9 mouse cellular contexts compared by ENCODE assay signal in the genomic region with DNA sequence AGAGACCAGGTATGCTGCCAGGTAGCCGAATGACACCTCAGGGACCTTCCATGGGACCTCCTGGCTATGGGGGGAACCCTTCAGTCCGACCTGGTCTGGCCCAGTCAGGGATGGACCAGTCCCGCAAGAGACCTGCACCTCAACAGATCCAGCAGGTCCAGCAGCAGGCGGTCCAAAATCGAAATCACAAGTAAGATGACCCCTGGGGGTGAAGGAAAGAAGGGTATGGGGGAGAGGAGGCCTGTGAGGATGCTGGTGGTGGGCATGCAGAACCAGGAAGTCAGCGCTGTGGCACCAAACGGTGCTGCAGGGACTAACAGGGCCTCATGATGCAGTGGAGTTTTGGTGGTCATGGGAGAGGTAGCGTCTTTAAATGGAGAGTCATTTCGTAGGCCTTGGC. TPM values are rescaled to one million over a fixed set of nuclear protein-coding genes. Genes with fewer than 3 reads are reported as not detected.
DNase-seq lines count a peak whose midpoint lies in the region; ATAC-seq and TF ChIP-seq lines count a peak whose summit lies in the region.
"Had no signal": no experiment of that assay in that cellular context is flagged by ENCODE, and none has a peak within 500 bp of the region (broad histone marks: within the 10 kb centered on the region; RNA-seq: fewer than 3 reads in every experiment).

No protein-coding gene starts in this region.

- 58% methylated on average over 9 of the region's 9 CpGs for whole genome bisulfite sequencing in kidney, embryonic 14.5 days
- WGBS in embryonic facial prominence, embryonic 10.5 days: 62% methylated on average over 9 of the region's 9 CpGs
- 55% methylated on average over 9 of the region's 9 CpGs for WGBS in hindbrain, embryonic 14.5 days
- 54% methylated on average over 9 of the region's 9 CpGs for whole genome bisulfite sequencing in midbrain, embryonic 16.5 days
- 92% methylated on average over 9 of the region's 9 CpGs for WGBS in thymus, adult 2 months

- H3K9me3 ChIP-seq in kidney, embryonic 14.5 days (ENCODE audit: control insufficient read depth, low read length): no peaks in the 10 kb centered on the region
- H3K9me3 ChIP-seq in embryonic facial prominence, embryonic 10.5 days: no peaks in the 10 kb centered on the region
- H3K9me3 ChIP-seq in hindbrain, embryonic 14.5 days (ENCODE audit: control insufficient read depth, low read length): no peaks in the 10 kb centered on the region
- H3K9me3 ChIP-seq in midbrain, embryonic 16.5 days (replicated peaks; ENCODE audit: control insufficient read depth, low read length, poor library complexity, severe bottlenecking): no peaks in the 10 kb centered on the region

- no peak for TF ChIP-seq POLR2A in thymus, adult 2 months (IDR thresholded peaks at IDR 0.05; ENCODE audit: control insufficient read depth, extremely low read depth, insufficient read depth, low read length, poor library complexity)

- peak overlapping the region; percentile 63 for H3K4me2 ChIP-seq in kidney, embryonic 14.5 days (replicated peaks; ENCODE audit: low read depth, low read length)
- H3K4me2 ChIP-seq in hindbrain, embryonic 14.5 days (replicated peaks): peak overlapping the region; percentile 98
- peak overlapping the region; percentile 99 for H3K4me2 ChIP-seq in midbrain, embryonic 16.5 days (ENCODE audit: low read length)

- H3K4me3 ChIP-seq in kidney, embryonic 14.5 days (ENCODE audit: low read length): peak overlapping the region; percentile 59
- peak overlapping the region; percentile 93 for H3K4me3 ChIP-seq in embryonic facial prominence, embryonic 10.5 days
- H3K4me3 ChIP-seq in hindbrain, embryonic 14.5 days (replicated peaks; ENCODE audit: low read length): peak overlapping the region; percentile 63
- peak overlapping the region; percentile 65 for H3K4me3 ChIP-seq in midbrain, embryonic 16.5 days (ENCODE audit: low read depth, low read length)
- no peak overlapping the region for H3K4me3 ChIP-seq in thymus, adult 2 months (ENCODE audit: control insufficient read depth, insufficient read depth, low read length)

- no peak for DNase-seq in kidney, postnatal 36 days
- DNase-seq in embryonic facial prominence, embryonic 10.5 days (ENCODE audit: low spot score): no peak
- no peak for DNase-seq in hindbrain, embryonic 14.5 days (ENCODE audit: low spot score)
- DNase-seq in thymus, adult 2 months: no peak
- DNase-seq in frontal cortex, postnatal 10 days (ENCODE audit: low spot score in 2 of 2): no peak
- no peak for DNase-seq in spleen, adult 18-20 months
- DNase-seq: right cerebral cortex, postnatal 4 days had no signal

- peak overlapping the region; percentile 33; the same call in 1 of the 2 replicates for H3K27ac ChIP-seq in kidney, embryonic 14.5 days (ENCODE audit: low read depth, low read length)
- H3K27ac ChIP-seq in embryonic facial prominence, embryonic 10.5 days (replicated peaks): peak overlapping the region; percentile 100
- peak overlapping the region; percentile 96 for H3K27ac ChIP-seq in hindbrain, embryonic 14.5 days
- H3K27ac ChIP-seq in midbrain, embryonic 16.5 days (ENCODE audit: low read length): peak overlapping the region; percentile 93
- no peak overlapping the region for H3K27ac ChIP-seq in thymus, adult 2 months (ENCODE audit: control insufficient read depth, insufficient read depth, low read length)

- no peak for ATAC-seq in kidney, embryonic 14.5 days (ENCODE audit: low FRiP score, low TSS enrichment)
- no peak for ATAC-seq in hindbrain, embryonic 14.5 days (ENCODE audit: low FRiP score)
- ATAC-seq in midbrain, embryonic 16.5 days: no peak

- H3K36me3 ChIP-seq in kidney, embryonic 14.5 days (ENCODE audit: control insufficient read depth, insufficient read depth, low read length): peaks cover 42% of the 10 kb centered on the region
- H3K36me3 ChIP-seq in embryonic facial prominence, embryonic 10.5 days (replicated peaks): peaks cover 48% of the 10 kb centered on the region
- H3K36me3 ChIP-seq in hindbrain, embryonic 14.5 days (replicated peaks; ENCODE audit: control insufficient read depth, insufficient read depth): peaks cover 74% of the 10 kb centered on the region
- H3K36me3 ChIP-seq in midbrain, embryonic 16.5 days (ENCODE audit: control insufficient read depth, insufficient read depth, low read length): peaks cover 25% of the 10 kb centered on the region
- peaks cover 20% of the 10 kb centered on the region for H3K36me3 ChIP-seq in thymus, adult 2 months (ENCODE audit: control insufficient read depth, insufficient read depth, low read length)

- peaks cover 10% of the 10 kb centered on the region; the same call in 1 of the 2 replicates for H3K4me1 ChIP-seq in kidney, embryonic 14.5 days (ENCODE audit: control insufficient read depth, insufficient read depth, low read length)
- H3K4me1 ChIP-seq in embryonic facial prominence, embryonic 10.5 days: peaks cover 48% of the 10 kb centered on the region
- peaks cover 24% of the 10 kb centered on the region for H3K4me1 ChIP-seq in hindbrain, embryonic 14.5 days (replicated peaks; ENCODE audit: control insufficient read depth, insufficient read depth, low read length)
- peaks cover 24% of the 10 kb centered on the region for H3K4me1 ChIP-seq in midbrain, embryonic 16.5 days (ENCODE audit: control insufficient read depth, insufficient read depth, low read length)
- H3K4me1 ChIP-seq in thymus, adult 2 months (replicated peaks; ENCODE audit: control insufficient read depth, insufficient read depth, low read length): peaks cover 11% of the 10 kb centered on the region

- TF ChIP-seq CTCF in thymus, adult 2 months (IDR thresholded peaks at IDR 0.05; ENCODE audit: borderline replicate concordance, control insufficient read depth, extremely low read depth, insufficient read depth, low read length, poor library complexity): no peak

- no peaks in the 10 kb centered on the region for H3K27me3 ChIP-seq in kidney, embryonic 14.5 days (ENCODE audit: control insufficient read depth, insufficient read depth, low read length)
- H3K27me3 ChIP-seq in embryonic facial prominence, embryonic 10.5 days (replicated peaks; ENCODE audit: low read depth, poor library complexity, severe bottlenecking): peaks cover 15% of the 10 kb centered on the region
- no peaks in the 10 kb centered on the region for H3K27me3 ChIP-seq in hindbrain, embryonic 14.5 days (ENCODE audit: control insufficient read depth, insufficient read depth, low read length)
- H3K27me3 ChIP-seq in midbrain, embryonic 16.5 days (ENCODE audit: control insufficient read depth, insufficient read depth, low read depth, low read length): no peaks in the 10 kb centered on the region
- no peaks in the 10 kb centered on the region for H3K27me3 ChIP-seq in thymus, adult 2 months (ENCODE audit: control insufficient read depth, insufficient read depth, low read length)

- peak overlapping the region; percentile 79; the same call in 1 of the 2 replicates for H3K9ac ChIP-seq in kidney, embryonic 14.5 days (ENCODE audit: low read depth, low read length)
- peak overlapping the region; percentile 89 for H3K9ac ChIP-seq in hindbrain, embryonic 14.5 days
- peak overlapping the region; percentile 88 for H3K9ac ChIP-seq in midbrain, embryonic 16.5 days (ENCODE audit: low read depth, low read length)

RNA-seq across cellular contexts. Expression of gene Smarcd1, which starts 1.2 kb away (rescaled TPM):
- 54.3 and 74.2 TPM in 2 replicates for polyA plus RNA-seq in kidney, embryonic 14.5 days (2014; fragmentation: Nextera tagmentation; extraction: Ambion mirVana)
- polyA plus RNA-seq in embryonic facial prominence, embryonic 10.5 days (2016; fragmentation: Nextera tagmentation; extraction: Ambion mirVana): 83.3 and 89.1 TPM in 2 replicates
- 93.2 and 107 TPM in 2 replicates for polyA plus RNA-seq in hindbrain, embryonic 14.5 days (2014; fragmentation: Nextera tagmentation; extraction: Ambion mirVana)
- 86.0 and 110 TPM in 2 replicates for polyA plus RNA-seq in midbrain, embryonic 16.5 days (2015; fragmentation: Nextera tagmentation; extraction: Ambion mirVana)
- polyA plus RNA-seq in thymus, adult 2 months (2012; rRNA removed): 106 and 111 TPM in 2 replicates

RNA-seq across cellular contexts. Expression of gene Gm17349, which starts 2.2 kb away (rescaled TPM):
- polyA plus RNA-seq in kidney, embryonic 14.5 days (2014; fragmentation: Nextera tagmentation; extraction: Ambion mirVana): not detected in 2 replicates
- not detected in 2 replicates for polyA plus RNA-seq in embryonic facial prominence, embryonic 10.5 days (2016; fragmentation: Nextera tagmentation; extraction: Ambion mirVana)
- polyA plus RNA-seq in hindbrain, embryonic 14.5 days (2014; fragmentation: Nextera tagmentation; extraction: Ambion mirVana): not detected in 2 replicates
- polyA plus RNA-seq in midbrain, embryonic 16.5 days (2015; fragmentation: Nextera tagmentation; extraction: Ambion mirVana): not detected in 2 replicates
- polyA plus RNA-seq in thymus, adult 2 months (2012; rRNA removed): not detected in 2 replicates

RNA-seq across cellular contexts. Expression of gene Gpd1, which starts 14.2 kb away (rescaled TPM):
- polyA plus RNA-seq in kidney, embryonic 14.5 days (2014; fragmentation: Nextera tagmentation; extraction: Ambion mirVana): 2.0 and 3.1 TPM in 2 replicates
- polyA plus RNA-seq in embryonic facial prominence, embryonic 10.5 days (2016; fragmentation: Nextera tagmentation; extraction: Ambion mirVana): 0.42 and 0.55 TPM in 2 replicates
- 2.0 and 2.2 TPM in 2 replicates for polyA plus RNA-seq in hindbrain, embryonic 14.5 days (2014; fragmentation: Nextera tagmentation; extraction: Ambion mirVana)
- polyA plus RNA-seq in midbrain, embryonic 16.5 days (2015; fragmentation: Nextera tagmentation; extraction: Ambion mirVana): 1.4 and 1.7 TPM in 2 replicates
- polyA plus RNA-seq in thymus, adult 2 months (2012; rRNA removed): 108 and 187 TPM in 2 replicates

RNA-seq across cellular contexts. Expression of gene Cox14, which starts 22.3 kb away (rescaled TPM):
- 184 and 218 TPM in 2 replicates for polyA plus RNA-seq in kidney, embryonic 14.5 days (2014; fragmentation: Nextera tagmentation; extraction: Ambion mirVana)
- polyA plus RNA-seq in embryonic facial prominence, embryonic 10.5 days (2016; fragmentation: Nextera tagmentation; extraction: Ambion mirVana): 129 and 131 TPM in 2 replicates
- 182 and 202 TPM in 2 replicates for polyA plus RNA-seq in hindbrain, embryonic 14.5 days (2014; fragmentation: Nextera tagmentation; extraction: Ambion mirVana)
- polyA plus RNA-seq in midbrain, embryonic 16.5 days (2015; fragmentation: Nextera tagmentation; extraction: Ambion mirVana): 142 and 164 TPM in 2 replicates
- 227 and 284 TPM in 2 replicates for polyA plus RNA-seq in thymus, adult 2 months (2012; rRNA removed)

RNA-seq across cellular contexts. Expression of gene Asic1, which starts 32.9 kb away (rescaled TPM):
- polyA plus RNA-seq in kidney, embryonic 14.5 days (2014; fragmentation: Nextera tagmentation; extraction: Ambion mirVana): 0.88 and 0.90 TPM in 2 replicates
- 3.2 and 4.9 TPM in 2 replicates for polyA plus RNA-seq in embryonic facial prominence, embryonic 10.5 days (2016; fragmentation: Nextera tagmentation; extraction: Ambion mirVana)
- polyA plus RNA-seq in hindbrain, embryonic 14.5 days (2014; fragmentation: Nextera tagmentation; extraction: Ambion mirVana): 49.7 and 51.7 TPM in 2 replicates
- polyA plus RNA-seq in midbrain, embryonic 16.5 days (2015; fragmentation: Nextera tagmentation; extraction: Ambion mirVana): 47.9 and 53.9 TPM in 2 replicates
- polyA plus RNA-seq in thymus, adult 2 months (2012; rRNA removed): 0.13 and 0.19 TPM in 2 replicates

Comparison
In these comparisons a context has a peak if more than half of its experiments do, and no peak if none do; other contexts are left out.
1. RNA of gene Gpd1, which starts 14.2 kb away (polyA plus RNA-seq): 108 to 187 TPM in thymus, adult 2 months; 2.0 to 3.1 TPM in kidney, embryonic 14.5 days, 2.0 to 2.2 TPM in hindbrain, embryonic 14.5 days, 1.4 to 1.7 TPM in midbrain, embryonic 16.5 days and 0.42 to 0.55 TPM in embryonic facial prominence, embryonic 10.5 days; every median in the first group is over 10 times any median in the second.
2. Peak in every context shown above with its lines, with median percentiles within 50 percentile points of each other: H3K4me2 ChIP-seq and H3K9ac ChIP-seq.